Mouse (Mus musculus): ENCODE measurements around the gene Gm12166.

Gm12166 gene

DNA sequence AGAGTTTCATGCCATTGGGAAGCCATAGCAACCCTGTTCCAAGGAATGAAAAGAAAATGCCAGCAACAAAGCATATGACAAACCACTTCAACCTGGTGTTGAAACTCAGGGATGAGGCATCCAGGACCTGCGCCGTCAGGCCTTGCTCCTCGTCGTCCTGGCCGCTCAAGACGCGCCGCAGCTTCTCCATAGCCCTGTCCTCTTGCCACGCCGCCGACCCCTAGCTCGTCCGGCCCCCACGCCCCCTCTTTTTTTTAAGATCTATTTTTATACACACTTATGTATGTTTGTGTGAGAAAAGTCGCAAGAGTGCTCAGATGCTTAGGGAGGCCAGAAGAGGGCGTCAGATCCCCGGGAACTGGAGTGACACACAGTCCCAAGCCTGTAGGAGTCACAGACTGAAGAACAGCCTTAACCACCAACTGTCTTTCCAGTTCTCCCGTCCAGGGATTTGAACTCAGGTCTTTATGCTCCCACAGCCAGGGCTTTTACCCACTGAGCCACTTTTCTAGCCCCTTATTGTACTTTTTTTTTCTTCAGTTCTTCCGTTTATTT, at the start of gene Gm12166:
Gene Gm12166, minus strand, starts transcription at position 217 of the 555 bp plus-strand sequence.
- peak; percentile 82 for DNase-seq (ENCODE audit: low read depth, low spot score)

DNA sequence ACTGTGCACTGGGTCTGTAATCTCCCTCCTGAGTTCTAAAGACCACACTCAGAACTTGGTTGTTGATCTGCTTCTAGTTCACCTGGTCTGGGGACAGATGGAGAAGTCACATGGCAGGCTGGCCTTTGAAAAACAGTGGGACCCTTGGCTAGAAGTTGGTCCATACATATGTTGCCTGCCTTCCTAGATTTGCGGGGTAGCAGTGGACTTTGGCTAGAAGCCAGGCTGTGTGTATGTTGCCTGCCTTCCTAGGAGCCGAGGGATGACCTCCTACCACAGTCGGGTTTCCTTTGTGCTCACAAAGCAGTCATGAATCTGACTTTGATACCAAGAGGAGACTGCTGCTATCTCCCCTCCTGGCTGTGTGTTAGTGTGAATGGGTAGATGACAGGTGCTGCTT, 44.9 kb upstream of the Gm12166 start:
- no peak for DNase-seq (ENCODE audit: low read depth, low spot score)

DNA sequence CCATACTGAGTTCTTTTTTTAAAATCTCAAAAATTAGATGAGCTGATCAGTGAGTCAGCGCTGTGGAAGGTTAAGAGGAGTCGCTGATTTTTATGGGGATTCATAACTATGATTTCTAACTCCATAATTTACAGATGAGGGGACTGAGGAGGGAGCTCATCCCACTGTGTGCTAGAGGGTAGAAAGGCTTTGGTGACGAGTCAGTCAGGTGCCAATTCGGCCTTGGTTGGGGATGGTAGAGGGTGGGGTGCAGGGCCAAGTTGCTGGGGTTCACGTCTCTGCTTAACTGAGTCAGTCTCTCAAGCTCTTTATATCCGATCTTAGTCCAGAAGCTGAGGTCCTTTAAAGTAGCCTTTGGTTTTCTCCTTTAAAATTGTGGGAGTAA, 44.1 kb upstream of the Gm12166 start:
- no peak for DNase-seq (ENCODE audit: low read depth, low spot score)

DNA sequence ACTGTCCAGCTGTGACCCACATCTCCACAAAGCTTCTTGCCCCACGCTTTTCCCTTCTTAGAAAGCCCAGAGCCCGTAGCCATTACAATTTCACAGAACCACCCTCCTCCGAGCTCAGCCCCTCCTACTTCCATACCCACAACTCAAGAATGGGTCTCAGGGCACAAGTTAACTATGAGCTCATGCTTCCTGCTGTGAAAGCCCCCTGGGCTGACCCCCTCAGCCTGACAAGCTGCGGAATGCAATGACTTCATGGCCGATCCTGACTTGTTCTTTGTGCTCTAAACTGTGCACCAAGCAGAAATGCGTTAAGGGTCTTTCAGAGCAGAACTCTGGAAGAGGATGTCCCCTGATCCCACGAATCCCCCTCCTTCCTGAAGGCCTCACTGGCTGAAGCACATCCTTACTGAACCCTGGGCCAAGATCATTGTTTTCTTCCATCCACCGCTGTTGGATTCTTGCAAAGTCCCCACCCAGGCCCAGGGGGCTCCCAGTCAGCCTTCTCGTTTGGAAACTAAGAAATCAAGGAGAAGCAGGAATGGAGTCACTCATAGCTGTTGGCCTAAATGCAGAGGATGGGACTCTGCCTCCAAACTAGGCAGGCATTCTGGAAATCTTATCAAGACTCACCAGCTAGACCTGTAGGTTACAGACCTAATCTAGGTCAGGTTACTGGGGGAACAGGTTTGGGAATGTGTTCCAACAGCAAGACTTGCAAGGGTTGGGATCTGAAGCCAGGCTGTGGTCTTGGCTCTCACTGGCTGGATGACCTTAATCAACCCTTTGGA, 43.5 kb upstream of the Gm12166 start:
- DNase-seq (ENCODE audit: low read depth, low spot score): no peak

DNA sequence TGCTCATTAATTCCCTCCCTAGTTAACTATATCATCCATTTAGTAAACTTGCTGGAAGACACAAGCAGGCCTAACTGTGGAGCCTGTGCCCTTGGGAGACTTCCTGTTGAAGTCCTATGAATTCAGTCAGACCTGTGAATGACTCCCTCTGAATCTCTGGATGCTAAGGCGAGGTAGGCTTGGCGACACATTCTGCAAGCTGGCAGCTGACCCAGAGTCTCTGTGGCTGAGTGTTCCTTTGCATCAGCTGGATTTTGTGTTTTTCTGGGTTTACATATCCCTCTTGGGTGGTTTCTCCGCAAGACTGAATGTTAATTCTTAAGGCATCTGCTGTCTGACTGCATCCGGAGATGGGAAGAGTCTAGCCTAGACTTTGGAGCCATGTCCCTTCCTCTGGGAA, 40.0 kb upstream of the Gm12166 start:
- no peak for DNase-seq (ENCODE audit: low read depth, low spot score)

DNA sequence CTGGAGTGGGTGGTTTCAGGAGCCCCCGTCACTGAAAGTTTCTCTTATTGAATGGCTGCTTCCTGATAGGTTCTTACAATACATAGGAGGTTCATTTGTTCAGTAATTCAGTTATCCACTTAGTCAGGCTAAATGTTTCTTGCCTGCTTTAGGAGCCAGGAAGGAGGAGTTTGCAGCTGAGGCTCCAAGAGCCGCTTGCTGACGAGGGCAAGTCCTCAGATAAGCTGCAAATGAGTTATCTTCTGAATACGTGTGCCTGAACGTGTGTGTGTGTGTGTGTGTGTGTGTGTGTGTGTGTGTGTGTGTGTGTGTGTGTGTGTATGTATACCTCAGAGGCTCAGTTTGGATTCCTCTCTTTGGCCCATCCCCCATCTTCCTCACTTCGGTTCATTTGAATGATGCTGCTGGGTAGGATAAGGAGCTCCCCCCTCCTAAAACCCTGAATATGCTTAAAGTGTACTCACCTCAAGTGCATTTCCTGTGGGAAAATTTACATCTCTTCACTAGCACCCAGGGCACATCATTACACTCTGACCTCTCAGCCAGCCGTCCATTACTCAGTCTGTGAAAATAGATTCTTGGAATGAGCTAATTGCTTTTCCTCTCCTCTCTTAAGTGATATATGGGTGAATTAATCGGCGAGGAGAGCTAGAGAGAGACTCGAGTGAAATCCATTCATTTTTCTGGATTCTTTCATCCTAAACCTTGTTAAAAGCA, 39.0 kb upstream of the Gm12166 start:
- peak; percentile 59 for DNase-seq (ENCODE audit: low read depth, low spot score)

DNA sequence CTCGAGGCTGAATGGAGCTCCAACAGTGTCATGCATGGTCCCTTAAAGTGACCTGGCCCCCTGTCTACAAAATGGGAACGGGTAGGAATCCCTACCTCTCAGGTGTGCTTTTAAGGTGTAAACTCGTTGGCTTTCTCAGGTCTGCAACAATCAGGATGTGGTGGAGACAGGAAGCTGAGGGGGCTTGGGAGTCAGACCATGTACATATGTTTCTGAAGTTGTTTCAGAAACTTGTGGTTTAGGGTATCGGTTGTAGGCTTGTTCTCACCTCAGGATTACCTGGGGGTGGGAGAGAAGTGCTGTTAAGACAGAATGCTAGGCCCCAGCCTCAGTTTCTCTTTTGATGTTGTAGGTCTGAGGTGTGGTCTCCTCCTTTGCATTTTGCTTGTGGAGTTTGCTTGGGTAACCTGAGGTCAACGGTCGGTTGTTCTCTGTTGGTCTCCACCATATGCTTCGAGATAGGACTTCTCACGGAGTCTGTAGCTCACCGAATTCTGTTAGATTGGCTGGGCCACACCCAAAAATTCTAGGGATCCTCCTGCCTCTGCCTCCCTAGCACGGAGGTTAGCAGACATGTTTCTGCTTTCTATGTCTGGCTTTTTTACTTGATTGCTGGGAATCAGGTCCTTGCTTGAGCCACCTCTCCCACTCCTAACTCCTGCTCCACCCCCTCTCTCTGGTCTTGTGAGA, 38.1 kb upstream of the Gm12166 start:
- peak; percentile 59 for DNase-seq (ENCODE audit: low read depth, low spot score)

DNA sequence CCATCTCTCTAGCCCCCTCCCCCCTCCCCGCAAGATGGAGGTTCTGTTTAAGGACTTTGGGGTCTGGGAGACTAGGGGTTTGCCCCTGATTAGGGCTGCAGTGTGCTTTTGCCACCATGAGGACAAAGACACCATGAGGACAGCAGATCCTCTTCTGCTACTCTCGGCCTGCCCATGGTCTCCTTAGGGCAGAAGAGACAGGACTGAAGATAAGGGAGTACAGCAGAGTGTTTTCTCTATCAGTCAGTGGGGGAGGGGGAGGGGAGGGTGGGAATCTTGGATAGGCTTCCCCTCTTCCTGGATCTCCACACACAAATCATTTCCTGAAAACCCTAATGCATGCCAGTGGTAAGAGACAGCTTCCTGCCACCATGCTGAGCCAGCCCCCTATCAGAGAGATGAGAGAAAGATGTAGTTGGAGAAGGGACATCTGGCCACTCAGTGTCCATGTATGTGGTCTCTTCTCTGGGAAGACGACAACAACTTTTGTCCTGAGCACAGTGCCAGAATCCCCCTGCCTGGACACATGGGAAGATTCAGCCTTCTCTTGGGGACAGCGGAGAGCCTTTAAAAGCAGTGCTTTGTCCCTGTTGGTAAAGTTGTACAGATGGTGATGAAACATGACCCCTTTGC, 37.1 kb upstream of the Gm12166 start:
- no peak for DNase-seq (ENCODE audit: low read depth, low spot score)

DNA sequence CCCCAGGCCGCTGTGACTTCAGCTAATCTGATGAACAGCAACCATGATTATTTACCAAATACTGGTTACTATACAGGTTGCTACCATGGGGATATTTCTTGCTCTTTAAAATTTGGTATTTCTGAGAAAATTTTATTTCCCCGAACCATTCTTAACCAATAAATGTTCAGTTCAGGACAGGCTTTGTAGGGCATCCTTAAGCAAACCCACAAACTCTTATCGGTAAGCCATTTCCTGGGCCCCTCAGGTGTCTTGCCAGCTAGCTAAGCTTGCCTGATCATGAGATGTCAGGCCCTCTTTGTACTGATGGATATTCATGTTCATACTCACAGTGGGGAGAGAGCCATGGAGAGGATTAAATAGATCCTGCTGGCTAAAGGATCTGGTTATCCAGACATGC, 34.3 kb upstream of the Gm12166 start:
- peak; percentile 80 for DNase-seq (ENCODE audit: low read depth, low spot score)

DNA sequence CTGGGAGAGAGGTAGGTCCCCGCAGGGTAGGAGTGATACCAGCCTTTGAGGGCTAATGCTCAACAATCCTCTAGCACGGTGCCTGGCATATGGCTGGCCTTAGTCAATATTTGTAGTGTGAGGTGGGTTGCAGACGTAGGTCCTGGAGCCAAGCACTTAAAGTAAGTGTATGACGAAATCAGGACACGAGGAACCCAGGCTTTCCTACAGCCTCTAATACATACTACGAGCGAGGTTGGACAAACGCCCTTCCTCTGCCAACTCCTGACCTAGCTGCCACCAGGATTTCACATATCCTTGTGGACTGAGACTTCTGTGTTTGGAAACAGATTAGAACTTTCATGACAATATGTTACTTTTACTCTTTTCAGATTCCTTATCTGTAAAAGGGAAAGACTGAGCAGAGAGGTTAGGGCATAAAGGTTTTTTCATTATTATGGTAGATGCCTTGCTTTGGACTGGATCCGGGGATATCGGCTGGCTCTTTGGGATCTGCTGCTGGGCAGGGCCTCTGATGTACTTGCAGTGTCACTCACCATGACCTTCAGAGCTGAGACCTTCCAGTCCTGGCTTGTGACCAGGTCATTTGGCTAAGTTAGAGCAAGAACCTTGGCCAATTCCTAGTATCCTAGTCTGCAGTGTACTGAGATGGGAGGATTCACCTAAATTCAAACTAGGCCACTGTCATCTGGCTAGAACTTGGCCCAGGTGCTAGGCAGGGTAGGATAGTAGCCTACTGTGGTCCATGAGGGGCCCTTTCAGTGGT, 33.5 kb upstream of the Gm12166 start:
- DNase-seq (ENCODE audit: low read depth, low spot score): no peak

DNA sequence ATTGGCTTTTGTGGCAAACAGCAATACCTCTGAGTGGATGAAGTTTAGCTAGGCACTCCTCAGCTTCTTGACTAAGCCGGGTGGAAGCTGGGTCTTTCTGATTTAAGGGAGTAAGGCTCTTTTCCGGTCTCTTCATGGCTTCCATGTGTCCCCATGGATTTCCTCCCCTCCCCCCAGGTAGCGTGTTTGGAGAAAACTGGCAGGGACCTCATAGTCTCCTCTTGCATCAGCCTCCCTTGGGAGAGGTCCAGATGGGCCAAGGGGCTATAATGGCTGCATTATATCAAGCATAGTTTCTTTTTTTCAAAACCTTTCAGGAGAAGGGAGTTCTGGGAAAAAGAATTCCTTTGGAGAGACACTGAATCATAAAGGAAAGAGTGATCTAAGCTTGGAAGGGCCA, 32.4 kb upstream of the Gm12166 start:
- DNase-seq (ENCODE audit: low read depth, low spot score): no peak

DNA sequence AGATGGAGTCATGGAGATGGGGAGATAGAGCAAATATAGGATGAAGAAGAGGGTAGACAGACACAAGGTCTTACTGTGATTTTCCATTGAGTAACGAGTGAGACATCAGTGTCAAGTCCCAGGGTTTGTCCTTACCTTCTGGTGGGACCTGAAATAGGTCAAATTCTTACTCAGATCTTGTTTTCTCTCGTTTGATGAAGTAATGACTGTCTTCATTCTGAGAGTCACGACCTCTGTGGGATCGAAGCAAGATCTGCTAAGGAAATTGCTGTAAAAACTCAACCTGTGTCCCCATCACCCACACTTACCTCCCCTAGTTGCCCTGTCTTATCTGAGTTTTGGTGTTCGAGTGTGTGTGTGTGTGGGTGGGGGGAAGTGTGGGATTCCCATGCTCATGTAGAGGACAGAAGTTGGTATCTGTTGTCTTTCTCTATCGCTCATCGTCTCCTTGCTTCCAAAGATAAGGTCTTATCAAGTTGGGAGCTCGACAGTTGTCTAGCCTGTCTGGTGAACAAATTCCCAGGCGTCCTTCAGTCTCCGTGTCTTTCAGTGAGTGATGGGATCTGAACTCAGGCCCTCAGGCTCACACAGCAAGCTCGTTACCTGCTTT, 31.8 kb upstream of the Gm12166 start:
- DNase-seq (ENCODE audit: low read depth, low spot score): peak; percentile 62

DNA sequence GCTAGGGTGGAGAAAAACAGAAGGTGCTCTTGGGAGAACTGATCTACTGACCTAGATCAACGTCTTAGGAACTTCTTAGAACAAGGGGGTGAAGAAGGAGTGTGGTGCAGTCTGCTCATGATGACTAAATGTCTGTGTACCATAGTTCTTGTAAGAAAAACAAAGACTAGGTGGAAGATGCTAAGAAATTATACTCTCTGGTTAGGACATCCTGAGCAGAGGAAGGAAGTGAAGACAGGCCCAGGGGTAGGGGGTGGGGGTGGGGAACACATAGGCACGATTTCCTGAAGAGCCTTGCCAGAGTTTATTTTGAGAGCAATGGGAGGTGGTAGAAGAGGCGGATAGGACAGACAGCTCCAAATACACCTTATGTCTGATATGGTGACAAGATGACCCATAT, 31.3 kb upstream of the Gm12166 start:
- peak; percentile 65 for DNase-seq (ENCODE audit: low read depth, low spot score)

DNA sequence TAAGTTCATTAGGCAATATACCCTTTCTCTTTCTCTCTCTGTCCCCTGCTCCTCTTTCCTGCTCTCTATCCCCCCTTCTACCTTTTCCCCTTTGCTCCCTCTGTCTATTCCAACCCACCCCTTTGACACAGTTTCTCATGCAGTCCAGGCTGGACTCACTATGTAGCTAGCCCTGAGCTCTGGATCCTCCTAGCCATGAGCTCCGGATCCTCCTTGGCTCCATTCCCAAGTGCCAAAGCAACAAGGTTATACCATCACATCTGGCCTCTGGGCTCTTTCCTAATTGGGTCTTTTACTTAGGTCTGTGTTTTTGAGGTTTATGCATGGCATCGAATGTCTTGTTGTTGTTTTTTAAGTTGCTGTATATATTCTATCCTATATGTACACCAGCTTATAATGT, 29.0 kb upstream of the Gm12166 start:
- no peak for DNase-seq (ENCODE audit: low read depth, low spot score)

DNA sequence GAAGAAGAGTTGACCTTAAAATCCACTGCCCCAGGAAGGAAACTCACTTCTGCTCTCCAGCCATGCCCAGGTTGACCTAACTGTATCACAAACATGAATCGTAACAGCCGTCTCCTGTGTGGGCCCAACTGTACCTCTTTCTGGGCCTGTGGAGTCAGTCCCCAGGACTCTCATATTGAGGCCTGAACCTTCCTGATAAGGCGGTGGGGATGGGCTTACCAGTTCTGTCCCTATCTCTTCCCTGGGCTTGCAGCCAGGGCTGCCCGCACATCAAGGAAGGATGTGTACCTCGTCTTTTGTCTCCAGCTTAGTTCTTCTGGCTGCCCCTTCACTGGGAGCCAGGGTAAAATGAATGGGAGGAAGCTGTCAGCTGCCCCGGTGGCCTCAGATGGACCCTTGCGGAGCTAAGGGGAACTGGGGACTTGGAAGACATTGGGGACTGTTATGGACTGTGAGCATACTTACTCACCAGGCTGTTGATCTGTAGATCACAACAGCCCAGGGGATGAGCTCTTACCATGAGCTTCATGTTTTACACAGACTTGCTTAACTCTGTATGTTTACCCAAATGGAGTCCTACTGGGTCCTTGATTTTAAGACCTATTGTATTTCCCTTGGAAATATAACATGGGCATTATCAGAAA, 25.7 kb upstream of the Gm12166 start:
- DNase-seq (ENCODE audit: low read depth, low spot score): no peak

DNA sequence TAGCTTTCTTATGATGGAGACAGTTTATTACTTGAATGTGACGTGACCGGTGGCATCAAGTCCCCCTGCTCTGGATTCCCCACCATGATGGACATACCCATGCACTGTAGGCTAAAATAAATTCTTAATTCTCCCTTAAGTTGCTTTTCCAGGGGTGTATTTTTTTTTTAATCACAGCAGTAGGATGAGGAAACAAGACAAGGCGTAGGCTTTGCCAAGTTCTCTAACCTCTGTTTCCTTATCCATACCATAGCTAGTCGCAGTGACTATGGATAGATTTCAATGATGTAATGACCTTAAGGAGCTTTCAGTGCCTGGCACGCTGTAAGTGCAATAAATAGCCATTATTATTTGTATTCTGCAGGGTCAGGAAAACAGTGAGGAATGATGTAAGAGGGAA, 25.2 kb upstream of the Gm12166 start:
- no peak for DNase-seq (ENCODE audit: low read depth, low spot score)

DNA sequence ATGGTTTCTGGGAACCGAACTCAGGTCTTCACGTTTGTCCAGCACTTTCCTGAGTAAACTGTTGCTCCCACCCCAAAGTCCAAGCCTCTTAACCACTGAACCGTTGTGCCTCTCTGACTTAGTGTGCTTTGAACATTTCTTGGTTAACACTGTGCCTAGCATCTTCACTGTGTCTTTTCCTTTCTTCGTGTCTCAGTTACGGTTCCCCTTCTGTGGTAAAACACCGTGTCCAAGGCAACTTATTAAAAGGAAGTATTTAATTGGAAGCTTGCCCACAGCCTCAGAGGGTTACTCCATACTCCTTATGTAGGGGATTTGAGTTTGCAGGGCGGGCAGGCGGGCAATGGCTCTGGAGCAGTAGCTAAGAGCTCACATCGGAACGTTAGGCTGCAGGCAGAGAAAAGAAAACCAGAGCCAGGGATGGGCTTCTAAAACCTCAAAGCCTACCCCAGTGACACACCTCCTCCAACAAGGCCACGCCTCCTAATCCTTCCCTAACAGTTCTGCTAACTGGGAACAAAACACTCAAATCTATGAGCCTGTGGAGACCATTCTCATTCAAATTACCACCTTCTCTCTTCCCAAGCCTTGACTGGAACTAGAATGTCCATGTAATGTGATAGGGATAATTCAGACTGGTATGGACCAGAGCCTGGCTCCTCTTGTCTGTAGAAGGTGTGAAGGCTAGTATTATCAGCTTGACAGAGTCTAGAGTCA, 24.5 kb upstream of the Gm12166 start:
- no peak for DNase-seq (ENCODE audit: low read depth, low spot score)

DNA sequence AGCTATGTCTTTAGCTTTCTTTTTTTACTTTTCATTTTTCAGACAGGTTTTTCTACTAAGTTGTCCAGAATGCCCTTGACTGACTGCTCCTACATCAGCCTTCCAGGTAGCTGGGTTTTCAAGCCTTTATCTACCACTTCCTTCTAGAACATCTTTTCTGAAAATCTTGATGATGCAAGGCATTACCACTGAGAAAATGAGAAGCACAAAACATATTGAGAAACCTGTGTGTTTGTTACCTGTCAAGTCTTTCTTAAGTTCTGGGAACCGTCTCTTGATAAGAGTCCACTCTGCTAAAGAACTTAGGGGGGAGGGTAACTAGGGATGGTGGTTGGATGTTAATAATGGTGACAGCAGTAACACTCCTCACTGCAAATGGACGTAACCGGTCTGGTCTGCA, 23.4 kb upstream of the Gm12166 start:
- no peak for DNase-seq (ENCODE audit: low read depth, low spot score)

DNA sequence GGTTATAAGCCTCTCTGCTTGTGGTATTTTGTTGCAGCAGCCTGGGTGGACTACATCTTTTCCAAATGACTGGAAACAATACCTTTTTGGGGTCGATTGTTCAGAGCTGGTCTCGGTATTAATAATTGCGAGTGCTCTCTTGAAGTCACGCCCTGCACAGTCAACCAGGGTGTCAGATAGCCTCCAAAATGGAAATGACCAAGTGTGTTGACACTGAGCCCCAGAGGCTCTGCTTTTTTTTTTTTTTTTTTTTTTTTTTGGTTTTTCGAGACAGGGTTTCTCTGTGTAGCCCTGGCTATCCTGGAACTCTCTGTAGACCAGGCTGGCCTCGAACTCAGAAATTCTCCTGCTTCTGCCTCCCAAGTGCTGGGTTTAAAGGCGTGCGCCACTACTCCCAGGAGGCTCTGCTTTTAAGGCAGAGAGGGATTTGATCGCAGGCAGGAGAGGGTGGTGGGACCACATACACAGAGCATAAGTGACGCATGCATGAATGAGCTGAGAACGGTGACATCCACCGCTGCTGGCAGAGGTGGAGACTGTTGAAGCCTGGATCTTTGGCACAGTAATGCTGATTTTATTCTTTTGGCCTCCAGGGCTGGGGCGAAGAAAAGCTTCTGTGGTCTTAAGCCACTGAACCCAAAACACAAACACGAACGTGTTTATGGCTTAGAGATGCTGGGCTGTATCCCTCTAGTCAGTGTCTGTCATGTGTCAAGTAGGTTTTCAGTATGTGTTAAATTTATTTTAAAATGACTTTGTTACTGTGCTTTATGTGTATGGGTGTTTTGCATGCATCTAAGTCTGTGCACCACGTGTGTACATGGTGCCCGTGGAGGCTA, 21.9 kb upstream of the Gm12166 start:
- no peak for DNase-seq (ENCODE audit: low read depth, low spot score)
